ENCODE assay signal across 11 mouse cellular contexts in the genomic region with DNA sequence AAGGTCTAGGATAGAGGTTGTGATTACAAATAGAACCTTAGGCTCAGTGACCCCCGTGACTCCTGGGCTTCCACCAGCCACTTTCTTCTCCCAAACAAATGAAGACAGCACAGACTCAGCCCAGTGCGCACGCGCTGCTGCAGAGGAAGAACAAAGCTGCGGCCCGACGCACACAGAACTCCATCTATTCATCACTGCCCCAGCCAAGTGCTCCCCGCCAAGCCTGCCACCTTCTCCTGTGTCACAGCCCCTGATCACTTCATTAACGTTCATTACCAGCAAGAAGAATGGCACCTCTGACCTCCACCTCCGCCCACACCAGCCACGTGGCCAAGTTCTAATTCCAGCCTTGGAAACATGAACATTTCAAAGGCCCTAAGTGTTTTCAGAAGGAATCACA. TPM values are rescaled to one million over a fixed set of nuclear protein-coding genes. Genes with fewer than 3 reads are reported as not detected.
DNase-seq lines count a peak whose midpoint lies in the region; ATAC-seq and TF ChIP-seq lines count a peak whose summit lies in the region.
"Had no signal": no experiment of that assay in that cellular context is flagged by ENCODE, and none has a peak within 500 bp of the region (broad histone marks: within the 10 kb centered on the region; RNA-seq: fewer than 3 reads in every experiment).

No protein-coding gene starts in this region.

- no peak overlapping the region for H3K9ac ChIP-seq in kidney, postnatal 0 days (ENCODE audit: low read depth, low read length)
- no peak overlapping the region for H3K9ac ChIP-seq in hindbrain, embryonic 14.5 days

- no peak for ATAC-seq in kidney, postnatal 0 days (replicated peaks; ENCODE audit: low FRiP score, low read depth)
- ATAC-seq in hindbrain, embryonic 14.5 days (ENCODE audit: low FRiP score), result 0 out of 2 replicates have a peak, but pooled peaks have one; percentile 24

- no peak for TF ChIP-seq CTCF in kidney, postnatal 0 days (IDR thresholded peaks at IDR 0.05; ENCODE audit: low read depth)

- peak; percentile 43 for DNase-seq in kidney, postnatal 0 days (ENCODE audit: low spot score)
- no peak for DNase-seq in kidney, postnatal 14 days
- peak; percentile 62 for DNase-seq in embryo, embryonic 11 days
- DNase-seq in hindbrain, embryonic 14.5 days (ENCODE audit: low spot score), result peak; percentile 66
- DNase-seq in midbrain, embryonic 10.5 days (ENCODE audit: low spot score), result peak; percentile 60
- no peak for DNase-seq in thymus, postnatal 14 days
- DNase-seq in right cerebral cortex, postnatal 10 days (ENCODE audit: low spot score in 2 of 2), result no peak
- no peak for DNase-seq in cerebellum, adult 18-20 months
- DNase-seq: cerebellum, postnatal 36 days; right cerebral cortex, adult 18-20 months had no signal

- H3K4me1 ChIP-seq in kidney, postnatal 0 days (replicated peaks; ENCODE audit: insufficient read depth, low read length), result no peaks in the 10 kb centered on the region
- H3K4me1 ChIP-seq in hindbrain, embryonic 14.5 days (replicated peaks; ENCODE audit: control insufficient read depth, insufficient read depth, low read length), result no peaks in the 10 kb centered on the region; the same call in 1 of the 2 replicates
- H3K4me1 ChIP-seq in midbrain, embryonic 10.5 days, result peaks cover 13% of the 10 kb centered on the region

- 13% methylated on average over 11 of the region's 11 CpGs for WGBS in kidney, postnatal 0 days
- WGBS in hindbrain, embryonic 14.5 days, result 12% methylated on average over 11 of the region's 11 CpGs
- WGBS in midbrain, embryonic 10.5 days, result 44% methylated on average over 11 of the region's 11 CpGs

- H3K27me3 ChIP-seq in kidney, postnatal 0 days (ENCODE audit: insufficient read depth, low read length), result peaks cover 7% of the 10 kb centered on the region; the same call in 1 of the 2 replicates
- no peaks in the 10 kb centered on the region for H3K27me3 ChIP-seq in hindbrain, embryonic 14.5 days (ENCODE audit: control insufficient read depth, insufficient read depth, low read length)
- peaks cover 43% of the 10 kb centered on the region for H3K27me3 ChIP-seq in midbrain, embryonic 10.5 days (ENCODE audit: low read depth, poor library complexity, severe bottlenecking)

- H3K4me3 ChIP-seq in kidney, postnatal 0 days (replicated peaks; ENCODE audit: low read depth, low read length), result no peak overlapping the region
- no peak overlapping the region for H3K4me3 ChIP-seq in hindbrain, embryonic 14.5 days (replicated peaks; ENCODE audit: low read length)
- H3K4me3 ChIP-seq in midbrain, embryonic 10.5 days, result no peak overlapping the region

- no peaks in the 10 kb centered on the region for H3K9me3 ChIP-seq in kidney, postnatal 0 days (replicated peaks; ENCODE audit: low read length)
- H3K9me3 ChIP-seq in hindbrain, embryonic 14.5 days (ENCODE audit: control insufficient read depth, low read length), result no peaks in the 10 kb centered on the region
- no peaks in the 10 kb centered on the region for H3K9me3 ChIP-seq in midbrain, embryonic 10.5 days (replicated peaks)

- H3K36me3 ChIP-seq in kidney, postnatal 0 days (ENCODE audit: insufficient read depth, low read length), result no peaks in the 10 kb centered on the region
- H3K36me3 ChIP-seq in hindbrain, embryonic 14.5 days (replicated peaks; ENCODE audit: control insufficient read depth, insufficient read depth), result no peaks in the 10 kb centered on the region
- H3K36me3 ChIP-seq in midbrain, embryonic 10.5 days, result no peaks in the 10 kb centered on the region

- H3K27ac ChIP-seq in kidney, postnatal 0 days, result no peak overlapping the region
- H3K27ac ChIP-seq in hindbrain, embryonic 14.5 days, result no peak overlapping the region
- no peak overlapping the region for H3K27ac ChIP-seq in midbrain, embryonic 10.5 days (replicated peaks)

- no peak overlapping the region for H3K4me2 ChIP-seq in kidney, postnatal 0 days (ENCODE audit: low read length)
- H3K4me2 ChIP-seq in hindbrain, embryonic 14.5 days (replicated peaks), result 0 out of 2 replicates have a peak overlapping the region, but pooled peaks have one; percentile 6

RNA-seq across cellular contexts. Expression of a gene that starts 53.7 kb away (rescaled TPM):
- polyA plus RNA-seq in kidney, postnatal 0 days (2015; fragmentation: Nextera tagmentation; extraction: Ambion mirVana), result 4.4 TPM in 2 replicates
- polyA plus RNA-seq in hindbrain, embryonic 14.5 days (2014; fragmentation: Nextera tagmentation; extraction: Ambion mirVana), result 1.4 and 2.0 TPM in 2 replicates
- 9.4 and 12.3 TPM in 2 replicates for polyA plus RNA-seq in midbrain, embryonic 10.5 days (2016; fragmentation: Nextera tagmentation; extraction: Ambion mirVana)
- polyA plus RNA-seq: liver, embryonic 16.5 days had no signal

Comparison
In these comparisons a context has a peak if more than half of its experiments do, and no peak if none do; other contexts are left out.
1. DNase-seq: peak in kidney, postnatal 0 days (single experiment), embryo, embryonic 11 days (single experiment), hindbrain, embryonic 14.5 days (single experiment) and midbrain, embryonic 10.5 days (single experiment); none in kidney, postnatal 14 days (single experiment), thymus, postnatal 14 days (single experiment), right cerebral cortex, postnatal 10 days (0 of 2) and cerebellum, adult 18-20 months (0 of 2).